Mouse (Mus musculus) embryo, embryonic 11.5 days (tissue): ENCODE data around the gene Zfp13.

Experiments
- DNase-seq: peaks from one replicate; pipeline ENCODE4 v3.0.0-alpha.2; 2012; ENCODE audit warnings: low read depth, low spot score

Zfp13 gene

GRCm38 (mm10) chr17:23592208-23592925, 6.9 kb downstream of the Zfp13 start:
- DNase-seq, result peak; percentile 96

- DNase-seq, result no peak
These were observed 12.0 kb downstream of the Zfp13 start for GRCm38 (mm10) chr17:23587253-23587652.

- peak; percentile 50 for DNase-seq
These were observed 13.4 kb downstream of the Zfp13 start for GRCm38 (mm10) chr17:23585721-23586491.

- DNase-seq, result no peak
These were observed 14.5 kb downstream of the Zfp13 start for GRCm38 (mm10) chr17:23584786-23585185.

GRCm38 (mm10) chr17:23575951-23576552, 23.2 kb downstream of the Zfp13 start:
- DNase-seq, result no peak

GRCm38 (mm10) chr17:23574130-23574529, 25.2 kb downstream of the Zfp13 start:
- DNase-seq, result no peak

- no peak for DNase-seq
These were observed 27.2 kb downstream of the Zfp13 start for GRCm38 (mm10) chr17:23572059-23572458.

- no peak for DNase-seq
These were observed 28.2 kb downstream of the Zfp13 start for GRCm38 (mm10) chr17:23571084-23571483.

GRCm38 (mm10) chr17:23570017-23570416, 29.3 kb downstream of the Zfp13 start:
- no peak for DNase-seq

GRCm38 (mm10) chr17:23568370-23568769, 30.9 kb downstream of the Zfp13 start:
- DNase-seq, result no peak

GRCm38 (mm10) chr17:23566787-23567186, 32.5 kb downstream of the Zfp13 start:
- no peak for DNase-seq

- no peak for DNase-seq
These were observed 34.9 kb downstream of the Zfp13 start for GRCm38 (mm10) chr17:23564368-23564715.

GRCm38 (mm10) chr17:23563595-23564367, 35.5 kb downstream of the Zfp13 start, which contains the start of gene Zfp213:
TSS of gene Zfp213 (minus strand) at chr17:23564238.
- peak; percentile 94 for DNase-seq

- DNase-seq, result no peak
These were observed 39.5 kb downstream of the Zfp13 start for GRCm38 (mm10) chr17:23559767-23560166.

- DNase-seq, result no peak
These were observed 43.9 kb downstream of the Zfp13 start for GRCm38 (mm10) chr17:23555243-23555916.

GRCm38 (mm10) chr17:23554321-23554720, 45.0 kb downstream of the Zfp13 start:
- no peak for DNase-seq

GRCm38 (mm10) chr17:23553634-23554120, 45.6 kb downstream of the Zfp13 start:
- DNase-seq, result no peak

- no peak for DNase-seq
These were observed 46.2 kb downstream of the Zfp13 start for GRCm38 (mm10) chr17:23552896-23553633.

- DNase-seq, result no peak
These were observed 47.3 kb downstream of the Zfp13 start for GRCm38 (mm10) chr17:23551963-23552362.

- no peak for DNase-seq
These were observed 47.9 kb downstream of the Zfp13 start for GRCm38 (mm10) chr17:23551416-23551815.
